Mouse (Mus musculus): ENCODE results near the gene Pitx1. TPM values are rescaled to one million over a fixed set of nuclear protein-coding genes. Genes with fewer than 3 reads are reported as not detected.

Gene Pitx1
- polyA plus RNA-seq, 2 experiments: 59.5 to 63.1 TPM

DNA sequence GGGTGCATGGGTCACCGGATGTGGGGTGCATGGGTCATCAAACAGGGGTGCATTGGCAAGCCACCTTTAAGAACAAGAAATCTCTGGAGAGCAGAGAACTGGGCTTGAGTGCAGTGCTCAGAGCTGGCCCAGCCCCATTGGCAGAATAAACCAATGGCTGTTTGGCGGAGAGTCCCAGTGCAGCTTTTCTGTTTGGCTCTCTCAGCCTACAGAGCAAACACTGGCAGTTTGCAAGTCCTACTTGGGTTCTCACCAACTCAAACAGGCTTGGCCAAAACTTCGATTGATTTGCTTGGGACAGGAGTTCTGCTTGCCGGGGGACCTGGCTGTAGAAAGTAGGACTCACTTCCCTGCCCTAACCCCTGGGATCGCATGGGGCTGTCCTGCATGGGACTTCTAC lies 25.0 kb downstream of the Pitx1 start:
- DNase-seq (ENCODE audit: low spot score) (no peak), ATAC-seq (ENCODE audit: low FRiP score, low read depth) (no peak)
- H3K27ac ChIP-seq (replicated peaks; ENCODE audit: low read depth, low read length): no peak overlapping the region
- H3K9ac ChIP-seq (ENCODE audit: low read depth, low read length, severe bottlenecking): no peak overlapping the region
- WGBS: 80% methylated on average over 5 of the region's 5 CpGs
- H3K36me3 ChIP-seq (ENCODE audit: control insufficient read depth, insufficient read depth, low read length): no peaks in the 10 kb centered on the region
- H3K27me3 ChIP-seq (ENCODE audit: control insufficient read depth, insufficient read depth, low read length): no peaks in the 10 kb centered on the region
- H3K4me1 ChIP-seq (ENCODE audit: control insufficient read depth, insufficient read depth, low read length): peaks cover 13% of the 10 kb centered on the region
- H3K4me2 ChIP-seq (replicated peaks; ENCODE audit: low read depth, low read length, severe bottlenecking): no peak overlapping the region
- H3K4me3 ChIP-seq (replicated peaks; ENCODE audit: low read length): no peak overlapping the region
- no peak for TF ChIP-seq POLR2A (IDR thresholded peaks at IDR 0.05; ENCODE audit: borderline replicate concordance, extremely low read depth, insufficient read depth, insufficient read length)
- H3K9me3 ChIP-seq (ENCODE audit: control insufficient read depth, low read length): no peaks in the 10 kb centered on the region

DNA sequence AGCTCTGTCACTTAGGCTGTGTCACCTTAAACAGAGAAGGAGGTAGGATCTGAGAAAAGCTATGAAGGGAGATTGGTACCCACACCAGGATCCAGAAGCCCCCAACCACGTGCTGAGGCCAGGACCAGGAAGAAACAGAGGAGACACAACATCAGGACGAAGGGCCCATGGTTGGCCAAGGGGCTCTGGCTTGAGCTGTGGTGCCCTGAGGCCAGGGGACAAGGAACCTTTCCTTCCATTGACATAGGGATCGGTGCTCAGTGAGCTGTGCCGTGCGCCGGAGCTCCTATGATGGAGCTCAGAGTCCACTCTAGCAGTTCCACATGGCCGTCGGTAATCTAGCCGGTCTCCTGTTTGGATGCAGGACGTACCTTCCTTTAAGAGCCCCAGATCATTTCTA lies 26.3 kb downstream of the Pitx1 start:
- no peak overlapping the region for H3K4me3 ChIP-seq (replicated peaks; ENCODE audit: low read length)
- H3K9ac ChIP-seq (ENCODE audit: low read depth, low read length, severe bottlenecking): no peak overlapping the region
- H3K4me1 ChIP-seq (ENCODE audit: control insufficient read depth, insufficient read depth, low read length): peaks cover 13% of the 10 kb centered on the region
- H3K36me3 ChIP-seq (ENCODE audit: control insufficient read depth, insufficient read depth, low read length): no peaks in the 10 kb centered on the region
- TF ChIP-seq POLR2A (IDR thresholded peaks at IDR 0.05; ENCODE audit: borderline replicate concordance, extremely low read depth, insufficient read depth, insufficient read length): no peak
- H3K27ac ChIP-seq (replicated peaks; ENCODE audit: low read depth, low read length): no peak overlapping the region
- H3K9me3 ChIP-seq (ENCODE audit: control insufficient read depth, low read length): no peaks in the 10 kb centered on the region
- no peak overlapping the region for H3K4me2 ChIP-seq (replicated peaks; ENCODE audit: low read depth, low read length, severe bottlenecking)
- no peaks in the 10 kb centered on the region for H3K27me3 ChIP-seq (ENCODE audit: control insufficient read depth, insufficient read depth, low read length)
- 90% methylated on average over 10 of the region's 10 CpGs for WGBS
- DNase-seq (ENCODE audit: low spot score): no peak
- no peak for ATAC-seq (ENCODE audit: low FRiP score, low read depth)

DNA sequence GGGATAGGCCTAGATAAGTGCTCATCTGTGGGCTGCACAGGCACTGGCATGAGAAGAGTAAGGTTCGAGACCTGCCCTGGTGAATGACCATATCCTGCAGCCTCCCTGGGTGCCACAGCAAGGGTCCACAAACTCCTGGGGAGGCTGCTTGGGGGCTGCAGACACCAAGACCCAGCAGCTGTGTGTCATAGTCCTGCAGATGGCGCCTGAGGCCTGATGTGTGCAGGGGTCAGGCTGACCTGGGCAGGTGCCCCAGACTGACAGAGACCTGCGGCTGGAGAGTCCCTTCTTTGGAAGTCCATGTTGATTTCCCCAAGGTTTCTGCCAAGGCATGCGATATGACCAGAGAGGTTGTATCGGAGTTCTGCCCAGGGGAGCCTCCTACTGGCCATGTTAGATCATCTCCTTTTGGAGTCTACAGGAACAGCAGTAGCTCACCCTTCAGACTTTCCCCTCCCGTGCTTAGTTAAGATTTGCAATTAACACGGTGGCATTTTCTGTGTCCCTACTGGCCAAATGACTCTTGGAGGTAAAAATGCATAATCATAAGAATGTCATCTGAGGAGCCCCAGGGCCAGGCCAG lies 26.9 kb downstream of the Pitx1 start:
- no peak for ATAC-seq (ENCODE audit: low FRiP score, low read depth)
- Histone ChIP-seq H3K36me3 (ENCODE audit: control insufficient read depth, insufficient read depth, low read length) (no peaks in the 10 kb centered on the region), H3K27me3 (ENCODE audit: control insufficient read depth, insufficient read depth, low read length) (no peaks in the 10 kb centered on the region), H3K4me1 (ENCODE audit: control insufficient read depth, insufficient read depth, low read length) (peaks cover 13% of the 10 kb centered on the region), H3K9me3 (ENCODE audit: control insufficient read depth, low read length) (no peaks in the 10 kb centered on the region), H3K4me3 (replicated peaks; ENCODE audit: low read length) (no peak overlapping the region), H3K4me2 (replicated peaks; ENCODE audit: low read depth, low read length, severe bottlenecking) (no peak overlapping the region), H3K9ac (ENCODE audit: low read depth, low read length, severe bottlenecking) (no peak overlapping the region), H3K27ac (replicated peaks; ENCODE audit: low read depth, low read length) (no peak overlapping the region)
- DNase-seq (ENCODE audit: low spot score): no peak
- no peak for TF ChIP-seq POLR2A (IDR thresholded peaks at IDR 0.05; ENCODE audit: borderline replicate concordance, extremely low read depth, insufficient read depth, insufficient read length)
- WGBS: 57% methylated on average over 7 of the region's 7 CpGs

DNA sequence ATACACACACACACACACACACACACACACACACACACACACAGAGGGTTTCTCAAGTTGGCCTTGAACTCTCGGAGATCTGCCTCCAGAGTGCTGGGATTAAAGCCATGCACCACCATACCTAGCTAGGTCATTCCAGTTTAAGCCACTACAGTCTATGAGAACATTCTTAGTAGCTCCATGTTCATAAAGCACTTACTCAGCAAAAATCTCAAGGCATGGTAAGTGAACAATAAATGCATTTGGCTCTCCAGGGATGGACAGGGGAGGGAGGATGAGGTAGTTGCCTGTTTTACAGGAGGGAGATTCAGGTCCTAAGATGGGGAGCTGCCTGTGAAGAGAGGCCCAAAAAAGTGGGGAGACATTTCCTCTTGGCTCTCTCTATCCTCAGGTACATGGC lies 32.0 kb downstream of the Pitx1 start:
- TF ChIP-seq POLR2A (IDR thresholded peaks at IDR 0.05; ENCODE audit: borderline replicate concordance, extremely low read depth, insufficient read depth, insufficient read length): no peak
- H3K36me3 ChIP-seq (ENCODE audit: control insufficient read depth, insufficient read depth, low read length): no peaks in the 10 kb centered on the region
- H3K4me1 ChIP-seq (ENCODE audit: control insufficient read depth, insufficient read depth, low read length): no peaks in the 10 kb centered on the region
- DNase-seq (ENCODE audit: low spot score) (no peak), ATAC-seq (ENCODE audit: low FRiP score, low read depth) (no peak)
- H3K27me3 ChIP-seq (ENCODE audit: control insufficient read depth, insufficient read depth, low read length): no peaks in the 10 kb centered on the region
- no peak overlapping the region for H3K4me3 ChIP-seq (replicated peaks; ENCODE audit: low read length)
- H3K9me3 ChIP-seq (ENCODE audit: control insufficient read depth, low read length): 0 out of 2 replicates have a peak, but pooled peaks cover 7% of the 10 kb centered on the region
- H3K4me2 ChIP-seq (replicated peaks; ENCODE audit: low read depth, low read length, severe bottlenecking): no peak overlapping the region
- H3K9ac ChIP-seq (ENCODE audit: low read depth, low read length, severe bottlenecking): no peak overlapping the region
- 95% methylated on average over 1 of the region's 1 CpGs for WGBS
- H3K27ac ChIP-seq (replicated peaks; ENCODE audit: low read depth, low read length): no peak overlapping the region

DNA sequence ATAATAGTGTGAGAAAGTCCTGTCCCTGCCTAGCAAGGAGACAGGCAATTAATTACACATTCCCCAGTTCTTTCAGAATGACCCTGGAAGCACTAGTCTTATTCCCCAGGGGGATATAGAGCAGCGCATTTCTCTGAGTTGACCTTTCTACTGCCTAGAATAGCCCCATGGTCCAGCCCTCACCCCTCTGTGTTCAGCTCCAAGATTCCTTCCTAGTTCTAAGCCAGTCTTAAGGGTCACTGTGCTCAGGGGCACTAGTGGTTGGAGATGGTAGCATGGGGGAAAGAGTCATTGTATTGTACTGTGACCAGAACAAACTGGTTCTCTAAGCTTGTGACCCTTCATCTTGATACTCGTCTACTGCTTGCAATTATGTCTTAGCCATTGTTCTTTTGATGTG lies 34.7 kb downstream of the Pitx1 start:
- Histone ChIP-seq H3K4me3 (replicated peaks; ENCODE audit: low read length) (no peak overlapping the region), H3K27ac (replicated peaks; ENCODE audit: low read depth, low read length) (no peak overlapping the region), H3K36me3 (ENCODE audit: control insufficient read depth, insufficient read depth, low read length) (no peaks in the 10 kb centered on the region), H3K27me3 (ENCODE audit: control insufficient read depth, insufficient read depth, low read length) (no peaks in the 10 kb centered on the region), H3K9me3 (ENCODE audit: control insufficient read depth, low read length) (0 out of 2 replicates have a peak, but pooled peaks cover 7% of the 10 kb centered on the region), H3K4me1 (ENCODE audit: control insufficient read depth, insufficient read depth, low read length) (no peaks in the 10 kb centered on the region), H3K4me2 (replicated peaks; ENCODE audit: low read depth, low read length, severe bottlenecking) (no peak overlapping the region), H3K9ac (ENCODE audit: low read depth, low read length, severe bottlenecking) (no peak overlapping the region)
- no peak for DNase-seq (ENCODE audit: low spot score)
- 79% methylated on average over 2 of the region's 2 CpGs for WGBS
- no peak for ATAC-seq (ENCODE audit: low FRiP score, low read depth)
- TF ChIP-seq POLR2A (IDR thresholded peaks at IDR 0.05; ENCODE audit: borderline replicate concordance, extremely low read depth, insufficient read depth, insufficient read length): no peak

DNA sequence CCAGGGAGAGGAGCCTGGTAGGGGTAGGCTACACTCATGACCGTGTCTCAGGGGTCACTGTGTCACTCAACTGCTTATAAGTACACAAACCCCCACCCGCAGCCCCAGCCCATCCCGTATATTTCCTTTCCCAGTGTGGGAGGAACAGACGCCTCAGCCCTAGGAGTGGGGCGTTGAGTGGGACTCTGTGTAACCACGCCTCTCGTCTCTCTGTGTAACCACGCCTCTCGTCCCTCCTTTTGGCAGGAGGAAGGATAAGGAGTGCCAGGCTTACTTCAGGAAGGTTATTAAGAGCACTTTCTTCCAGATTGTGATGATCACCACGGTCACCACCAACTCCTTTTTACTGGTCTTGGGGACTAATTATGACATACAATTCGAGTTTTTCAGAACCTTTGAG lies 49.9 kb downstream of the Pitx1 start:
- no peak overlapping the region for H3K4me2 ChIP-seq (replicated peaks; ENCODE audit: low read depth, low read length, severe bottlenecking)
- no peak for TF ChIP-seq POLR2A (IDR thresholded peaks at IDR 0.05; ENCODE audit: borderline replicate concordance, extremely low read depth, insufficient read depth, insufficient read length)
- no peaks in the 10 kb centered on the region for H3K27me3 ChIP-seq (ENCODE audit: control insufficient read depth, insufficient read depth, low read length)
- DNase-seq (ENCODE audit: low spot score) (no peak), ATAC-seq (ENCODE audit: low FRiP score, low read depth) (no peak)
- H3K4me1 ChIP-seq (ENCODE audit: control insufficient read depth, insufficient read depth, low read length): no peaks in the 10 kb centered on the region
- no peak overlapping the region for H3K27ac ChIP-seq (replicated peaks; ENCODE audit: low read depth, low read length)
- no peak overlapping the region for H3K4me3 ChIP-seq (replicated peaks; ENCODE audit: low read length)
- no peak overlapping the region for H3K9ac ChIP-seq (ENCODE audit: low read depth, low read length, severe bottlenecking)
- 69% methylated on average over 11 of the region's 11 CpGs for WGBS
- no peaks in the 10 kb centered on the region for H3K9me3 ChIP-seq (ENCODE audit: control insufficient read depth, low read length)
- no peaks in the 10 kb centered on the region for H3K36me3 ChIP-seq (ENCODE audit: control insufficient read depth, insufficient read depth, low read length)
